Mouse (Mus musculus): ENCODE results near the gene Ceacam18.

DNA sequence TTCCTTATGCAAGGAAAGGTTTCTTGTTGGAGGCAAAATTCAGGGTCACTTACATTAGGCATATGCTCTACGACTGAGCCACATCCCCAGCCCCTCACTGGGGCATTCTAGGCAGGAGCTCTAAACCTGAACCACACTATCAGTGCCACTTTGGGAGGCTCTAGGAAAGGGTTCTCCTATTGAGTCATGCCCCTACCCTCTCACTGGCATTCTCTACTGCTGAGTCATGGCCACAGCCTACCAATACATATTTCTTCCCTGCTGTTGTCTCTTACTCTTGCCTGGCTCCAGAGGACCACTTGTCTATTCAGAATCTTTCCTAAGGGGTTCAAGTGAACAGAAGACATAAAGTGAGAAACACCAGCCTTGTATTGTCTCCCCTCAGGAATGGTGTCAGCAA lies 28.3 kb downstream of the Ceacam18 start:
- TF ChIP-seq POLR2A (IDR thresholded peaks at IDR 0.05; ENCODE audit: insufficient read length, low read depth) (no peak), SRF (IDR thresholded peaks at IDR 0.05; ENCODE audit: control insufficient read depth, insufficient read length, low read depth) (no peak), CEBPB (IDR thresholded peaks at IDR 0.05; ENCODE audit: insufficient read depth, poor library complexity, severe bottlenecking) (no peak), MAX (IDR thresholded peaks at IDR 0.05; ENCODE audit: low read depth) (no peak), E2F4 (IDR thresholded peaks at IDR 0.05; ENCODE audit: insufficient read depth) (no peak), USF1 (IDR thresholded peaks at IDR 0.05; ENCODE audit: low read depth) (no peak), MYOG (IDR thresholded peaks at IDR 0.05; ENCODE audit: control insufficient read depth in 1 of 3, insufficient read depth in 1 of 3, insufficient read length in 2 of 3, low read depth in 2 of 3) (no peak), MYOD1 (IDR thresholded peaks at IDR 0.05; ENCODE audit: control insufficient read depth in 1 of 3, insufficient read length in 2 of 3, low read depth in 2 of 3) (no peak)
